Mouse (Mus musculus) cerebellum, adult 9-10 months (tissue): ENCODE data around the gene Ybx2.
A peak's percentile ranks its signal among the peaks of the same experiment; 100 is the strongest.
"Not testable (repeated sequence)": the region's sequence is repeated elsewhere in the genome, so short reads cannot be mapped to it uniquely, and the experiment has no call there.

Experiments
- DNase-seq: peaks from one replicate; pipeline ENCODE4 v3.0.0; 2022

Ybx2 gene

DNA sequence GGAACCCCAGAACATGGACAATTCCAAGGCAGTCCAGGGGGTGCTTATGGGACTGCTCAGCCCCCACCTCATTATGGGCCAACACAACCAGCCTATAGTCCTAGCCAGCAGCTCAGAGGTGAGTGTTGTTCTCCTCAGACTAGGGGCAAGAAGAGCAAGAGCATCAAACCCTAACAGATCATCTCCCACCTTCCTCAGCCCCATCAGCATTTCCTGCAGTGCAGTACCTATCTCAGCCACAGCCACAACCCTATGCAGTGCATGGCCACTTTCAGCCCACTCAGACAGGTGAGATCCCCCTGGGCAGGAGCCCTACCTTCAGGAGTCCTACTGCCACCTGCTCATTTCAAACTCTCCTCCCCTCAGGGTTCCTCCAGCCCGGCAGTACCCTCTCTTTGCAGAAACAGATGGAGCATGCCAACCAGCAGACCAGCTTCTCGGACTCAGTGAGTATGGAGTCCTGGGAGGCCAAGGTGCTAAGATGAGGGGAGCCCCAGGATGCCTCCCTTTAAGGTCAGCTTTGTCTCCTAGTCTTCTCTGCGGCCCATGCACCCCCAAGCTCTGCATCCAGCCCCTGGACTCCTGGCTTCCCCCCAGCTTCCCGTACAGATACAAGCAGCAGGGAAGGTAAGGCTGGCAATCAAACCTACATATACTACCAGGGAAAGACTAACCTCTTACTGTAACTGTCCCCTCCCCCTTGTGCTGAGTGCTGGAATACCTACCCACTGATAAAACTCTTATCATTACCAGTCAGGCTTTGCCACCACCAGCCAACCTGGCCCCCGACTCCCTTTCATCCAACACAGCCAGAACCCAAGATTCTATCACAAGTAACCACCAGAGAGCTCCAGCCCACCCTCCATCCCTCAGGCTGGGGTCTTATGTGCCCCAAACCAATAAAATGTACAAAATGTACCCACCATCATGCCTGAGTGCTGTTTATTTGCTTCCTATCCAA is 19.6 kb upstream of the Ybx2 start:
- DNase-seq, result peak; percentile 39

DNA sequence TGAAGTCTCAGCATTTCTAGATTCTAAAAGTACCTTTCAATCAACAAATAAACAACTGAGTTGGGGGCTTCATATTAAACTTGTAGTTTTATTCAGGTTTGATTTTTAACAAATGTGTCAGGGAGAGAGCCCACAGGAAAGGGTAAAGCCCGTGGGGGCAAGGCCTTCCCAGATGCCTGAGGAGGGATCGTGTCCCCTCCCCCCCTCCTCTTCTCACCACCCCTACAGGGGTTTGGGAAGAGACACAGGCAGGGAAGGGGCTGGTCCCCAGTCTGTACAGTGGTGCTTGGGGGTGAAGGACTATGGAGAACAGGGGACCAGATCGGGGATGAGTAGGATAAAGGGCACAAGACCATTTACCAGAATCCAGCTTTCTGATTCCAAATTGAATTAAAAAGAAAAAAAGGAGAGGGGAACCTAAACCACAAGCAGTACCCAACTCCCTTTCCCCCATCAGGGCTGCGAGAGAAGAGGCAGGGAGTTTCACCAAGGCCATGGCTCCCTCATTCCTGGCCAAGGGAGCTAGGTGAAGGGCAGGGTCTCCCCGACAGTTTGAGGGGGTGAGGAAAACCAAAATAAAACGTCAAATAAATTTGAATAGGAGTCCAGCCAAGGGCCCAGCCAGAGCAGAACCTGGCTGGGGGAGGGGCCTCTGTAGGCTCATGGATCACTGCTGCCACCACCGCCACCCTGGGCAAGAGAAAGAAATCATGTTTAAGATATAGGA is 18.8 kb upstream of the Ybx2 start:
- DNase-seq, result peak; percentile 35

DNA sequence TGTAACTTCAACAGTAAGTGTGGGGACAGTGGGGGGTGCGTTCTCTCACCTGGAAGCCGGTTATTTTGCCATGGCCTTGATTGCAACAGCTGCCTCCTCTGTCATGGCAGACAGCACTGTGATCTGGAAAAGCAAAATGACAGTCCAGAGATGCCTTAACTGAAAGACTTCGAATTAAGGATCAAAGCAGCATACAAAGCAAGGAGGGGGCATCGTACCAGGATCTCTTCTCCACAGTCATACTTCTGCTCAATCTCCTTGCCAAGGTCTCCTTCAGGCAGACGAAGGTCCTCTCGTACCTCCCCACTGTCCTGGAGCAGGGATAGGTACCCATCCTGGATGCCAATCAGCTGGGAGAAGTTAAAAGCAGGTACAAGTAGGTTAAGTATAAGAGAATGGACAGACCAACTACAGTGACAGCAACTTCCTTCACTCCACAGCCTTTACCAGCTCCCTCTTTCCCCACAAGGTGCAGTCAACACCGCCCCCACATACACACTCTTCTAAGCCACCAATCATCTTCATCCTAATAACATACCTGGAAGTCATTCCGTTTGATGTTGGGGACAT is 18.1 kb upstream of the Ybx2 start:
- DNase-seq, result peak; percentile 46

DNA sequence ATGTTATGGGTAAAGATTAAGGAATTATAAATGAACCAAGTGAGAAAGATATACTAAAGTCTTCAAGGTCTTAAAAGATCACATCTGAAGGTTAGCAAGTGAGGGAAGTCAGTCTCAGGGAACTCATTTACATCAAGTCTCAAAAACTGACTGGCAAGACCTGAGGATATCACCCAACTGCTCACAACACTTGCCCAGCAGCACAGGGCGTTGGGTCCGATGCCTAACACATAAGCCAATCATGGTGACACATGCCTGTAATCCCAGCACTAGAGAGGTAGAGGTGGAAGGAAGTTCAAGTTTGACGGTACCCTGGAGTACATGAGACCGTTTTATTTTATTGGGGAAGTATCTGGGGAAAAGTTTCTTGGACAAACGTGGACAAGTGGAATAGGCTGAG is 17.5 kb upstream of the Ybx2 start:
- peak; percentile 30 for DNase-seq

DNA sequence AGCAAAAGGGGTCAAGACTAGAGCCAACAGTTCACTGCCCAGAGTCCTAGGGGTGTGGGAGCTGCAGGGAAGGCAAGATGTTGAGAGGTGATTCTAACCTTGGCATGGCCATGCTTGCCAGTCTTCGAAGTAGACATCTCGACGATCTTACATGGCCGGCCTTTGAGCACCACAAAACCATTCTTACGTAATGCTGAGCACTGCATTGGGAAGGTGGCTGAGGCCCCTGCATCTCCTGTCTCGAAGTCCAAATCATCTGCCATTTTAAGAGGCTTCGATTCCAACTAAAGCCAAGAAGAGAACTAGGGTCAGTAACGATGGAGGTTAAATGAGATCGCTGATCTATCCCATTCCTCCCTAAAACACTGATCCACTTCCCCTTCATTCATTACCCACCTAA is 16.5 kb upstream of the Ybx2 start:
- peak; percentile 32 for DNase-seq

DNA sequence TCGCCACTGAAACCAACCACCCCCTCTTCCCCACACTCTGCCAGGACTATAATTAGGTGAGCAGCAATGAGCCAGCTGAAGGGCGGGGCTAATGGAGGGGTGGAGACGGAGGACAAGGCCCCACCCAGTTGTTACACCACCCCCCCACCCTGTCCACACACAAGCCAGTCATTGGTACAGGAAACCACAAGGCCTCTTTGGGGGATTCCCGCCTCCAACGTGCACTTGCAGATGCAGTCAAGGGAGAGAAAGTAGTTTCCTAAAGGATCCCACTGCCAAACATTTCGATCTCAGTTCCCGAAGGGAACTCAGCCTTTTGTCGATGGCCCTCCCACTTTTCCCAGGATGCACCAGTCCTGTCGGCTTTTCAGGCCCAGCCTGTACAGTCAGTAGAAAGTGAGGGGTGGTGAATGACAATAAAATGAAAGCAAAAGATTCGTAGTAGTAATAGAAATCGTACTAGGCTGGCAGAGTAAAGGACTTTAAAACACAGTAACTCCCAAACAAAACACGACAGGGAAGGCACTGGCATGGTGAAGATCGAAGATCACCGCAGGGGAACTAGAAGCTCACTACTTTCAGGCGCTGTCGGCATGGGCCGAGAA is 15.8 kb upstream of the Ybx2 start:
- peak; percentile 70 for DNase-seq

DNA sequence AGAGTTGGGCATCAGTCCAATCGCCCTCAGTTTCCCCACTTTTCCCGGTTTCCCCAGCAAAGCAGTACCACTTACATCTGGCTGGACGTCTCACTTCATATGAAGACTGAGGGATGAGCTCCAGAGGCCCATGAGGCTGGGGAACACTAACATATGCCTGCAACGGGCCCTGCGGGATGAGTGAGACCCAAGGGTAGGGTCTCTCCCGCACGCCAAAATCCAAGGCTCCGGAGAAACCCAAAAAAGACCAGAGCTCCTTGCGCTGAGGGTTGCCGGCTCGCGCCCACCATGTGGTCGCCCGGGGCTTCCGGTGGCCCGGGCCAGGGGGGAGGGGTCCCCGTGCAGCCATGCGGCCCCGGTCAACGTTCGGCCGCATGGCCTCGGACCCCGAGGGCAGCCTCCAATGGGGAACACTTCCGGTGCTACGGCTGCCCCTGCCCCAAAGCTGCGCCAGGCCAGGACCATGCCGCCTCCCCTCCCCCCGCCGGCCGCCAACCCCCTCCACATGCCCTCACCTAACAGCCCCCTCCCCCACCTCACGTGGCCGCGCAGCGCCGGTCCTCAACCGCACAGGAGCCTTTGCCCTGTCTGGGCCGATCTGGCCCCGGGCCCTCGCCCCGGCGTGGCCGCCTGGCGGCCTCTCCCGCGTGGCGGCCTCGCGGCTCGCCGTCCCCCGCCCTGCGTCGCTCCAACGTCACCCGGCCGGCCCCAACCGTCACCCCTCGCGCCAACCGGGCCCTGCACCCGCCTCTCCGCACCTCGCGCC is 15.1 kb upstream of the Ybx2 start:
- peak; percentile 74 for DNase-seq

DNA sequence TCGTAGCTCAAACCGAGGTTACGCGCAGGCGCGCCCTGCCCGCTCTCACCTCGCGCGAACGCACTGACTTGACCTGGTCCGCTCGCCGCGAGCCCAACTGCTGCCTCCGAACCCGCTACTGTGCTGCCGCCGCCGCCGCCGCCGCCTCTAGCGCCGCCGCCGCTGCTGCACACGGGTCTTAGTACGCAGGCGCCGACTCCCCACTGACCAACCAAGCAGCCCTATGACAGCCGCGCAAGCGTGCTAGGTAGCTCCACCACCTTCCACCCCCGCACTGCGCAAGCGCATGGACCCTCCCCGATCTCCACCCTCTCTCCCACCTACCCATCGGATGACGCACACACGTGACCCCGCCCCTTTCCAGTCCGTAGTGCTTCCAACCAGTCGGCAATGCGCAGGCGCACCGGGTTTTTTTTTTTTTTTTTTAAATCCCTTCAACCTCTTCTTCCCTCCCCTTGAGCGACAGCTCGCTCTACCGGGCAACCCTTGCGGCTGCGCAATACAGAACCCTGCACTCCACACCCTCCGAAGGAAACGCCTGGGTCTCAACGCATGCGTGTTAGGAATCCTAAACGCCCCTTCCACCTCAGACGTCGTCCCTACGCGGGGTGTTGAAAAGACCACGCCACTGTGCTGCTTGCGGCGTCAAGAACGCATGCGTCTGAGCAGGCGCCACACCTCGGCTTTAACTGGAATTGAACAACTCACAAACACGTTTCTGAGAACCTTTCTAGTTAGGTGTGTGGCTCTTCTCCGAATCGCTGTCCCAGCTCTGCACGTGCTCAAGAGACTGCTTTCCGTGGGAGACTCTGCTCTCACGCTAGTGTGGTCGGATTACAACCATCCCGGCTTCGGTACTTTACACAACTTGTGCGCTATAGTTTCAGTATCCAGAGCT is 14.2 kb upstream of the Ybx2 start, which contains the start of gene Eif5a:
Eif5a (minus strand) TSS at position 845 of the 898 bp plus-strand sequence.
- DNase-seq, result peak; percentile 100

DNA sequence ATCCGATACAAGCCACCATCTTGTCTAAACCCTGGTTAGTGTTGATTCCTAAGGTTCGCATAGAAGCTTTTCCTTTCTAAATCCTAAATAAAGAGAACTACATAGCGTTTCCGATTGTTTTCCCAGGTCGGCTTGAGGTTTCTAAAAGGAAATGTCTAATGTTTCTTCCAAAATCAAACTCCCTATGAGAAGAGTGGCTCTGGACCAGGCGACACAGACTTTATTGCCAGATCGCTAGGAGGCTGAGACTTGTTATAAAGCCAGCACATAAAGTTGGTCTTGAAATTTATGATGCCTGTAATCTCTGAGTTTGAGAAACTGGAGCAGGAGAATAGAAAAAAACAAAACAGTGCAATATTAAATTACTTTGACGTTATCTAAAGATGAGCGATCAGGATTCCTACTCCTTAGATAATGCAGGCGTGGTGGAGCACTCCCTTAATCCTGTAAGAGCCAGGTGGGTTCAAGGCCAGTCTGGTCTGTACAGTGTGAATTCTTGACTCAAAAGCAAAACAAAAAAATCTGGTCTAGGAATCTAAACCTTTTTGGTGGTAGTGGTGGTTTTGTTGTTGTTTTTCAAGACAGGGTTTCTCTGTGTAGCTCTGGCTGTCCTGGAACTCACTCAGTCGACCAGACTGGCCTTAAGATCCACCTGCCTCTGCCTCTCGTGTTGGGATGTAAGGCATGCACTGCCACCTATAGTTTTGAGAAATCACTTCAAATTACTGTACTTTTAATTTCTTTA is 13.4 kb upstream of the Ybx2 start:
- DNase-seq, result no peak

DNA sequence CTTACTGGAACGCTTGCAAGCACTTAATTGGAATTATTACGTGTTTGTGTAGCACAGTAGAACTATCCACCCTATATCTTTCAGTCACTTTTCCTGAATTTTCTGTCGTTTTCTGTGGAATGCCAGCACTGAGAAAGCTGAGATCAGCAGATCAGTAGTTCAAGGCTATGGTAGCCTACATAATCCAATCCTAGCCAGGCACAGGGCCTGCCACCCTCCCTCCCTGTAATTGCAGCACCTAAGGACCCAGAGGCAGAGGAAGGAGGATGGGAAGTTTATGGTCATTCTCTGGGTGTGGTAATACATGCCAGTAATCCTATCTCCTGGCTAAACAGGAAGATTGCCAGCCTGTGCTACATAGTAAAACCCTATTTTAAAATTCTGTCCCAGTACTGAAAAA is 12.8 kb upstream of the Ybx2 start:
- peak; percentile 58 for DNase-seq

DNA sequence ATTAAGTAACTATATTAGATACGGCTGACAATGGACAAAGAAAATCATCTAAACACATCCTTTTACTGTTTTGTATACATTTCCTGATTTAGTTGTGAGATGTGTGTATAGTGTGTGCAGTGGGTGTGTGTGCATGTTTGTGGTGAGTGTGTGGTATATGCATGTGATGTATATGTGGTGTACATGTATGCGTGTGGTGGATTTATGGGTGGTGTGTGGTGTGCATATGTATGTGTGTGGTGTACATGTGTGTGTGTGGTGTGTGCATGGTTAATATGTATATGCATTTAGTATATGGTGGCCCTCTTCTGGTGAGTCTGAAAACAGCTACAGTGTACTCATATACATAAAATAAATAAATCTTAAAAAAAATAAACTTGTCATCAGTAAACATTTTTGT is 8.1 kb upstream of the Ybx2 start:
- no peak for DNase-seq

DNA sequence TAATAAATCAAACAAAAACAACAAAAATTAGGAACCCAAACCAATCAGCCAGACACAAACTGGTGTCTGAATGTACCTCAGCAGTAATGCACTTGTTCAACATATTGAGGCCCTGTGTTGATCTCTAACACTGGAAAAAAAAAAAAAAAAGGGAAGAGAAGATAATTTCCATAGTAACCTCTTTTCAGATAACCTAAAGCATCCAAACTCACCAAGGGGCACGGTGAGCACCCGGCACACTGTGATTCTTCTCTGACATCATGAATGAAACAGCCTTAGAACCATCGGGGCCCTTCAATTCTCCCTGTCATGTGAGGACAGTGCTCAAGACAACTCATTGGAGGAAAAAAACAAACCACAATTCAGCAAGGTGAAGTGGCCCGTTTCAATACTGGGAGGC is 5.9 kb upstream of the Ybx2 start:
- DNase-seq, result no peak

DNA sequence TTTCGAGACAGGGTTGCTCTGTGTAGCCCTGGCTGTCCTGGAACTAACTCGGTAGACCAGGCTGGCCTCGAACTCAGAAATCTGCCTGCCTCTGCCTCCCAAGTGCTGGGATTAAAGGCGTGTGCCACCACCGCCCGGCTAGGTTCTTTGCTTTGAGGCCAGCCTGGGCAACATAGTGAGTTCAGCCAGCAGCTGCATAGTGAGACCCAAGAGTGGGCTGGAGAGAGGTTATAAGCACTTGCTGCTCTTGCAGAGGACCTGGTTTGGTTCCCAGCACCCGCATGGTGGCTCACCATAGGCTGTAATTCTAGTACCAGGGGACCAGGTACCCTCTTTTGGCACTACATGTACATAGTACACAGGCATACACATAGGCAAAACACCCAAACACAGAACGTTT is 5.4 kb upstream of the Ybx2 start:
- not testable (repeated sequence) for DNase-seq

DNA sequence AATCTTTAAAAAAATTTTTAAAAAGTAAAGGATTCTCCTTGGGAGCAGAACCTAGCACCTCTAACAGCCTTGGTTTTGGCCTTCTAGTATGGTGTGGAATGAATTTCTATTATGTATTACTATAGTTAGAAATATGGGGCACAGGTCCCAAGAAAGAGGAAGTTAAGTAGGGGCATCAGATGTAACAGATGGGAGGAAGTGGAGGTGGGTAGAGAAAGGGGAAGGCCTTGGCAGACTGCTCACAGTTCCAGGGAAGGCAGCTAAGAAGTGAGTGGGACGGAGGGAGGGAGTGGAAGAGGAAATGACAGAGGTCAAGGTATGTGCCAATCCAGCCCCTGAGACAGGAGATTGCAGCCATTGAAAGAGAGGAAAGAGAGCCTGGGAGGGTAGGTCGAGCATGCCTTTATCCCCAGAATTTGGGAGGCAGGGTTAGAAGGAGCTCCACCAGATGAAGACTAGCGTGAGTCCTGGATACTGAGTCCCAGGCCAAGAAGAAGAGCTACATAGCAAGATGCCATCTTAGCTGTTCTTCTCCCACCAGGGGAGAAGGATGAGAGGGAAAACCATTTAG is 4.5 kb upstream of the Ybx2 start:
- no peak for DNase-seq

DNA sequence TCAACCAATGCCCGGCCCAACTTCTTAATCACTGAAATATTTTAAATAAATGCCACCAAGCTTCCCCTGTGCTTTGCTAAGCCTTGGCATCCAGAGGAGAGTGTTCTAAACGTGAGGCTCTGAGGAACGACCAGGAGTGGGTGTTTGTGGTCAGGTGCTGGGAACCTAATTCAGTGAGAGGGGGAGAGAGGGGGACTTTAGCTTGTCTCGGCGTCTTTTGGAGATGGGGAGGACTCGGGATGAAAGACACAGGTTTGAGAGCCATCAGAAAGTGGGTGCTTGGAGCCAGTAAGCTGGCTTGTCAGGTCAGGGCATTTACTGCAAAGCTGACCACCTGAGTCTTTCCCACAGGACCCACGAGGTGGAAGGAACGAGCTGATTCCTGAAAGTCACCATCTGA is 3.8 kb upstream of the Ybx2 start:
- no peak for DNase-seq

DNA sequence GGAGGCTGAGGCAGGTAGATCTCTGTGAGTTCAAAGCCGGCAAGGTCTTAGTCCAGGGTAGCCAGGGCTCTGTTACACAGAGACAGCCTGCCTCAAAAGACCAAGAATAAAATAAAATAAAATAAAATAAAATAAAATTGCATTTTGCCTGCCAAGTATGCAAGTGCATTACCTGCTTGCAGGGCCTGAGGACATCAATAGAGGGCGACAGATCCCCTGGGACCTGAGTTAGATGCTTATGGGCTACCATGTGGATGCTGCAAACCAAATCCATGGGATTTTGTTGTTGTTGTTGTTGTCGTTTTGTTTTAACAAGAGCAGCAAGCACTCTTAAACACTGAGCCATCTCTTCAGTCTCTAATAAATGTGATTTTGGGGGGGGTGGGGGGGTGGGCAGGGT is 3.3 kb upstream of the Ybx2 start:
- DNase-seq, result peak; percentile 16

DNA sequence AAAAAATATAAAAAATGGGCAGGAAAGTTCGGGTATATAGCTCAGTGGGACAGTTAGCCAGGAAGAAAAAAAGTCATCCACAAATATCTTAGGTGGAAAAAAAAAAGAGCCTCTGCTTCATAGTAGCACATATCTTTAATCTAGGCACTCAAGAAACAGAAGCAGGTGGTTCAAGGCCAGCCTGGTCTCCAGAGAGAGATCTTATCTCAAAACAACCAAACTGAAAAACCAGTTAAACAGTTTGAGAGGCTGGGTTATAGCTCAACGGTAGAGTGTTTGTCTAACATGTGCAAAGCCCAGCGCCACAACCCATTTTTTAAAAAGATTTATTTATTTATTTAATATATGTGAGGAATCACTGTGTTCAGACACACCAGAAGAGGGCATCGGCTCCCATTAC is 2.5 kb upstream of the Ybx2 start:
- peak; percentile 15 for DNase-seq

DNA sequence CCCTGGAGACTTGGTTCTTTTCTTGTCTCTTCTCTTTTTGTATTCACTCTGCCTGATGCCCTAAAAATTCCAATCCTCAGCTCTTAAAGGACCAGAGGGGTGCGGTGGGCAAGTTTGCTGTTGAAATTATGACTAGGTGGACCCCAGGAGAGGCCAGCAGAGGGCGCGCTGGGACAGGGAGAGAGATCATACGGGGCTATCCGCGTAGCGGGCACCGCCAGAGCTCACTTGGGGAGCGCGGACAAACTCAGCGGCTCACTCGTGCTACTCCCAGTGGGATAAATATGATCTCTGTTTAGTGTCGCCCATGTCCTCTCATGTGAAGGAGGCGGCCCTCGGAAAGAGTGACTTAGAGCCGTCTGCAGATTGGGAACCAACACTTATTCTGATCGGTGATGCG is 1.4 kb upstream of the Ybx2 start:
- DNase-seq, result peak; percentile 87

DNA sequence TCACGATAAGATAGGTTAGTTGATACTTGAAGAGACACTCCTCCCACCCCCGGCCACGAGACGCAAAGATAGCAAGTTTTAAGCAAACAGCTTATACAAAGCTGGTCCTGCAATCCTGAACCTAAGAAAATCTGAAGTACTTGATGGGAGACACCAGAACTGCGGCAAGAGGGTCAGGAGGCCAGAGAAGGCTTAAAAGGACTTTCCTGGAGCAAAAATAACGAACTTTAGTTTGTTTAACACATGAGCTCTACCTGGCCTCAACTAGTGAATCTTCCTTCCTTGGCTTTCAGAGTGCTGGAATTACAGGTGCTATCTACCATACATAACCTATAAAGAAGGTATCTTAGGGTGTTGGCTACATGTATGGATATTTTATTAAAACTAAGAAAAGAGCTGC is 915 bp upstream of the Ybx2 start:
- DNase-seq, result peak; percentile 13

DNA sequence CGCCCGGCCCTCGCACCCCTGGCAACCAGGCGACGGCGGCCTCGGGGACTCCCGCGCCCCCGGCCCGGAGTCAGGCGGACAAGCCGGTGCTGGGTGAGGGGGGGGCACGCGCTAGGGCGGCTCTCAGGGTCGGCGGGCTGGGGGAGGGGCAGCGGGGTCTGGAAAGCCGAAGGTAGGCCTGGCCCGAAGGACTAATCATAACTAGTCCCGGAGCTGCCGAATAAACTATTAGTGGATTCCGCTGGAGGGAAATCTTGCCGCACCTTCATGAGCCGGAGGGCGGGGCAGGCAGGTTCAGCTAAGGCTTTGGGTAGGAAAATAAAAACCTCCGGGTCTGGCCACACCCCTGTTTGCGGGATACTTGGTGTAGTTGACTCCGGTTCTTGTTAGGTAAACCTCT is 560 bp downstream of the Ybx2 start:
- peak; percentile 35 for DNase-seq
